Mouse (Mus musculus): ENCODE results near the gene Rgsl1.
"Not testable (repeated sequence)": the region's sequence is repeated elsewhere in the genome, so short reads cannot be mapped to it uniquely, and the experiment has no call there.

Gene Rgsl1

DNA sequence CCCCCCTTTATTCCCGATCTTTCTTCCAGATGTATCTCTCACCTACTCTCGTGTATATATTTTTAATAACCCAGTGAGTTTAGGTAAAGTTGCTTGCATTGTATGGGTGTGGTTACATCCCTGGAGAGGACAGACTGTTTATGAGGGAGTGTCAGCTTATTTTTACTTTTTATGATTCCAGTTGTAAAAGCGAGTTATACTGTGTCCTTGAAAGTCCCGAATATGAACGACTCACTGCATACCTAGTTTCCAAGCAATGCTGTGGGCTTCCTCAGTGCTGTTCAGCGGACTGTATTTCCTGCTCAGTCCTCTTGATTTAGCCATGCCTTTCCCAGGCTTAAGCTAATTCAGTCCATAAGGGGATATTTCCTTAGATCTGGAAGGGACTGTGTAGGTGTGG, 68.8 kb downstream of the Rgsl1 start:
- DNase-seq, result no peak

DNA sequence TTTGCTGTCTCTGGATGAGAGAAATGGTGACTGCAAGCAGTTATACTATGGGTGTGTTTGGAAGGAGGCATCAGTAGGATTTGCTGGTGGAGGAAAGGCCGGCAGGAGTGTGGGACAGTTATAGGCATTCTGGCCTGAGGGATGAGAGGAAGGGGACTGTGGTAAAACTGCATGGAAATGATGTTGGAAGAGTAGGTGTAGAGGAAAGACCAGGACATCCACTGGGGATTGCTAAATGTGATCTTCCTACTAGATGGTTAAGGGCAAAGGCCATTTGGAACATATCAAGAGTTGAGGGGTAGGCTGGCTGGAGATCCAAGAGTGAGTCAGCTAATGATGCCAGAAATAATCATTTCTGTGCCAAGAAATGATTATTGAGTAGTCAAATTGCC, 73.2 kb downstream of the Rgsl1 start:
- no peak for DNase-seq

DNA sequence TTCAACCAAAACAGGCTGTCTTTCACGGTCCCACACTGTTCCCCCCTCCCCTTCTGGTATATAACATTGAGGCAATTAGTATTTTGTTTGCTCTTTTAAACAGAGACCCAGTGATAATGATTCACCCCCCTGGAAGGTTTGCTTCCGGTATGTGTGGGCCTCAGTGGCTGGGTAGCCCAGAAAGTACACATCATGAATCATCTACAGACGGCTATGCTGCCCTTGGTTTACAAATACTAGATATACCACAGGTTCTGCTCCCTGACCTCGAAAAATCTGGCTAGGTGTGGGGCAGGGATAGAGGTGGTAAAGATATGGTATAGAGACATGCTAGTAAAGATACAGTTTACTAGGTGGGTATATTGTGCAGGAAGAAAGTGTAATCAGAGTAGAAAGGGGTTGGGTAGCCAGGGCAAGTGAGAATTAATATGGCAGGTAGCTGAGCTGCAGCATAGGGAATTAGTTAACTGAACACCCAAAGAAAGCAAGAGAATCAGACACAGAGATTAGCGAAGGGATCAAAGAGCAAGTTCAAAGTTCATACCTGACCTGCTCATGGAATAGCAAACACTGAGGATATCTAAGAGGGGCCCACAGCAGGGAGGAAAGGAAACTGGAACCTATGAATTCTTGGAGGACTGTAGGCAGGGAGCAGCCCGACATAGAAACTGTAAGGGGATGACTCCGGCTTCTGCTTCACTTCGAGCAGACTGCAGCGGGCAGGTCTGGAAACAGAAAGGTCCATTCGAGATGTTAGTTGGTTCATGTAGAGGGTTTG, 73.8 kb downstream of the Rgsl1 start:
- no peak for DNase-seq

DNA sequence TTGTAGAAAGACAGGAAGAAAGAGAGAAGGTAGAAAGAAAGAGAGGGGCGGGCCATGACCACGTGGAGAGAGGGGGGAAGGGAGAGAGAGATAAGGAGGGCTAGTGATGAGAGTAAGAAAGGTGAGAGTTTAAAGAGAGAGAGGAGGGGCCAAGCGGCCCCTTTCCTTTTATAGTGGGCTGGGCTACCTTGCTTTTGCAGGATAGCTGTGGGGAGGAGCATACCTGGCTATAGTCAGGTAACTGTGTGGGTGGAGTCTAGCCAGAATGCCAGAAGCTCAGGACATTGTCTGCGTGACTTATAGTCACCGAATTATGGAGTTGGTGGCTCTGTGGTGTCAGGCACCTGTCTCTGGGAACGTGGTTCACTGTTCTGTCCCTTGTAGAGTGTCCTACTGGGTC, 74.4 kb downstream of the Rgsl1 start:
- not testable (repeated sequence) for DNase-seq

DNA sequence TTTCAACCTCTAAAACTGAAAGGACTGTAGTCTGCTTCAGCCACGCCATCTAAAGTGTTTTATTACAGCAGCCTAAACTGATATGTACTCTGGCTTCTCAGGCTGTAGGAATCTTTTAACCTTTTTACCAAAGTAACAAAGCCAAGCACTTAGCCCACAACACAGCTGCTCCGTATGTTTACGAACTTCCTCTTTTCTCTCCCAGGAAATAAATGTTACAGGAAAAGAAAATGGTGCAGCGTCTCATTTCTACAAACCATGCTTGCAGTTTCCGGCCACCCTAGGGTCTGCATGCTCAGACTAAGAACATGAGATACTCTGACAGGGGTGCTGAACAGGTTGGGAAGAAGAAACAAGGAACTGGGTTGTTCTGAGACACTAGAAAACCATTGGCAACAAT, 75.5 kb downstream of the Rgsl1 start:
- DNase-seq, result no peak

DNA sequence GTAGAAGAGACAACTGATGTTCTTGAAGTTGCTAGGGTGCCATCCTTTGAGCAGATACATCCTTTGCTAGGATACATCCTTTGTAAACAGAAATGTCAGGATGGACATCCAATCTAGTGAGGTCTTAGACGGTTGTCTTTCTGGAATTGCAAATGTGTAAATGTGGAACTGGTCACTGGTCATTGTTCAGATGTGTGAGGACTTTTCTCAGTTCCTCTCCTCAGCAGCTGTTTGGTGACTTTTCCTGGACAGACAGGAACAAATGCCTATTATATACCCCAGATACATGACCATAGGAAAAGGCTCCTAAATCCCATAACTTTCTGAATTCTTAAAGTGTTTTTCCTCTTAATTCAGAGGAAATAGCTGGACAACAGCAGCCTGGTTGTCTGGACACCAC, 76.7 kb downstream of the Rgsl1 start:
- no peak for DNase-seq

DNA sequence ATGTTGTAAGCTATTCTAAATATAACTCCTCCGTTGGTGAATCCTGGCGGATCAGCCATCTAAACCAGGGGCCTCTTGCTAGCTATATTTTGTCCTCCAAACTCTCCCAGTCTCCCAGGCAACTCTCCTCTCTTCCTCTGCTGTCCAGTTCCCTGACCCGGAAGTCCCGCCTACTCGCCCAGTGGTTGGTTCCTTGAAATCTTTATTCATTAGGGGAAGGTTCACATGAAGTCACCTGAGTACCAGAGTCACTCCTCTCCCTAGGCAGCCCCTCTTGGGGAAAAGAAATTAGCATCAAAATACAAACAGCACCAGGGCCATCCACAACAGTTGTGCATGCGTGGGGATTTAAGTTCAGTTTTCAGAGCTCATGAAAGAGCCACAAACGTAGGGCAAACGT, 77.6 kb downstream of the Rgsl1 start:
- DNase-seq, result no peak

DNA sequence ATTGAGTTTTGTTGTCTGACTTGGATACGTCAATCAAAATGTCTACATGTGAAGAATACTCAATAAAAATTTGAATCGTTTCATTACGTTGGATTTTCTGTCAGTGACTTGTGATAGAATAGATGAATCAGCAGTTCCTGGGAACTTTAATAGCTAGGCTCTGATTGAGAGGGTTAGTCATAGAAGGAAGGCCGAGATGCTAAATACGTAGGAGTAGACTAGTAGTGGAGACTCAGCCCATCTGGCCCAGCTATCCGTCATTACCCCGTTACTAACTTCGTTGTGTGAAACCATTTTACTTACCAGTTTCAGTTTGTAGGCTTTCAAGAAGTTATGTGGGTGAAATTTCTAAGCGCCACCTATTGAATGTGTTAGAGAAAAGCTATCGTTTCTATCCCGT, 79.8 kb downstream of the Rgsl1 start:
- no peak for DNase-seq

DNA sequence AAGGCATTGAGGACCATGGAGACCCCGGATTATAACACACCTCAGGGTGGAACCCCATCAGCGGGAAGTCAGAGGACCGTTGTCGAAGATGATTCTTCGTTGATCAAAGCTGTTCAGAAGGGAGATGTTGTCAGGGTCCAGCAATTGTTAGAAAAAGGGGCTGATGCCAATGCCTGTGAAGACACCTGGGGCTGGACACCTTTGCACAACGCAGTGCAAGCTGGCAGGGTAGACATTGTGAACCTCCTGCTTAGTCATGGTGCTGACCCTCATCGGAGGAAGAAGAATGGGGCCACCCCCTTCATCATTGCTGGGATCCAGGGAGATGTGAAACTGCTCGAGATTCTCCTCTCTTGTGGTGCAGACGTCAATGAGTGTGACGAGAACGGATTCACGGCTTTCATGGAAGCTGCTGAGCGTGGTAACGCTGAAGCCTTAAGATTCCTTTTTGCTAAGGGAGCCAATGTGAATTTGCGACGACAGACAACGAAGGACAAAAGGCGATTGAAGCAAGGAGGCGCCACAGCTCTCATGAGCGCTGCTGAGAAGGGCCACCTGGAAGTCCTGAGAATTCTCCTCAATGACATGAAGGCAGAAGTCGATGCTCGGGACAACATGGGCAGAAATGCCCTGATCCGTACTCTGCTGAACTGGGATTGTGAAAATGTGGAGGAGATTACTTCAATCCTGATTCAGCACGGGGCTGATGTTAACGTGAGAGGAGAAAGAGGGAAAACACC, 90.0 kb downstream of the Rgsl1 start:
- DNase-seq, result no peak

DNA sequence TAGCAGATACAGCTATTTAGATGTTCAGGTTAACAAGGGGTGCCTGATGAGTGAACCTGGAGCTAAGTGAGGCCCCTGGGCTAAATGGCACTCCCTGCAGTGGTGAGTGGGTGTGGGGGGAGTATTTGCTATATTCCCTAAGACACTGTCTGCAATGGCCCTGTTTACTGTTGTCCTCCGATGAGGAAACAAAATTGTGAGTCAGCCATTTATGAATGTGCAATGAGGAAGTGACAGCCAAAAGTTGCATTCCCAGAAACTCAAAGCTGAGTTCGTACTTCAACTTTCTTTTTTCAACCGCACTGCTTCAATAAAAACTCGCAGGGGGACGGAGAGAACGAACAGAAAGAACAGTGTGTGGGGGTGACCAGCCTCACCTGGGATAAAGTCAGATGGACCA, 91.4 kb downstream of the Rgsl1 start:
- DNase-seq, result no peak

DNA sequence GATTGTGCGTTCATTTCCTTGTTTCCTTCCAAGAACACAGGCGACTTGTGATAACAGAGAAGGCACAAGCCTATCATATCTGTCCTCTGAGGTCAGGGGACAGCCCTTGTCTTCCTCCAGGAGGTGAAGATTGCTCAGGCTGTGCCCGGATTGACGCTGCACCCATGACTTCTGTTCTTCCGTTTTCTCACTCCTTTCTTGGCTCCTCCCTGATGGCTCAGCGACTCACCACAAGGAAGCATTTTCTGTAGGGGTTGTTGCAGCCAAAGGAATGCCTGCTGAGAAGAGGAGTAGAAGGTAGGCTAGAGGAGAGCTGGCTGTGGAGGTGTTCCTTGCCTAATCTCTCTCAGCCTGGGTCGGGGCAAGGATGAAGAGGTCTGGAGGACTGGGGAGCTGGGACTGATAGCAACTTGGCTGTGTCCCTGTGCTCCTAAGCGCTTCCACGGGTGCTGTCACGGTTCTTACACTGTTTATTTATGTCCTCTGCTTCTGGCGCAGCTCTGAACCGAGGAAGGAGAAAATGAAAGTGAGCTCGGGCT, 92.1 kb downstream of the Rgsl1 start:
- peak in 1 of 2 experiments; percentile 14 for DNase-seq

DNA sequence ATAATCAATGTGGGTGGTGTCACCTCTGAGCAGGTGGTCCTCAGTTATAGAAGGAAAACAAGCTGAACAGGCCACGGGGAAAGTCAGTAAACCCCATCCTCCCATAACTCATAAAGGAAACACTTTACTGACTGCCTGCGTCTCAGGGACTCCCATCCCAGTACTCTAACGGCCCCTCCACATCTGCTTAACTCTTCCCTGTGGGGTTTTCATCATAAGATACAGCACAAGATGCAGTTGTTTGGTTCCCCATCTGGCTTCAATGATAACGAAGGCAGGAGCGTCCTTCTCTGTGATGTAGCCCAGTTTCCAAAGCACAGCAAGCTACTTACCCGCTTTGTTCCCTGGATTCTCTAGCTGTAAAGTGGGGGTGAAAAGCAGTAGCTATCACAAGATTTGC, 93.9 kb downstream of the Rgsl1 start:
- no peak for DNase-seq

DNA sequence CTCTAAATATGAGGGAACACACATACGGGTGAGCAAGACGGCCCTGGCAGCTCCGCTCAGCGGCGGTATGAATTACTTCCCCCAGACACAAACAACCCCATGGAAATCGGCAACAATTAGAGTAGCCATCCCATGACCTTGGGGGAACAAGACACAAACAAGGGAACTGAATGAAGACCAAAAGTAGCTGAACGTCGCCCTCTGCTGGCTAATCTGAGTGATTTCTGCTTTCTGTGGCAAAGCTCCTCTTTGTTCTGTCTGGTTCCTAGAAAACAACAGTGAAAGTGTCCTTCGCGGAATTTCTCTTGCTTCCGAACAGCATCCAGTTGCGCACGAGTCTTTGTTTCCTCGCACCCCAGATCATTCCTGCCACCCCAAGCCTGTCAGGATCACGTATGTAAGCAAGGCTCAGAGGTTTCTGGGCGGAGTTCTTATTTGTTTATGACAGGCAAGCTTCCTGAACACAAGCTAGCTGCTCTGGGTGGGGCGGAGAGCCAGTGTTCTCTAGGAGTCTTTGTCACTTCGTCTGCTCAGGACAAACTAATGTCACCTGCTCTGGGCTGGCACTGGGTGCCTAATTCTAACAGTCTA, 94.6 kb downstream of the Rgsl1 start, which contains the start of gene Rnasel:
Gene Rnasel, plus strand, starts transcription at position 216 of the 591 bp plus-strand sequence.
- peak; percentile 45 to 51 for DNase-seq

DNA sequence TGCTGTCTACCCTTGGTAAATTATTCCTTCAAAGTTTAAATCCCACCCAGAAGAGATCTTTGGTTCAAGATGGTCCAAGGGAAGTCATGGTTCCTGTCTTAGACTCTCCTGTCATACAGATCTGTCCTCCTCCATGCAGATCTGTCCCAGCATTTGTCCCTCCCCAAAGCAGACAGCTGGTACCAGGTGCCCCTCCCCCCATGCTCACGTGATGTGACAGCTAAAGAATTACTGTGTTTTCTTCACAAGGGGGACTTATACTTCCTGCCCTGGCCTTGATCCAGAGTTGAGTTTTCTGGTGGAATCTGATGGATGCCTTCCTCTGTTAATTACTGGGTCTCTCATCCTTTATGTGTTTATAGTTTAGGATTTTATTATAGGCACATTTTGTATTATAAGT, 95.4 kb downstream of the Rgsl1 start:
- peak in 1 of 2 experiments; percentile 36 for DNase-seq

DNA sequence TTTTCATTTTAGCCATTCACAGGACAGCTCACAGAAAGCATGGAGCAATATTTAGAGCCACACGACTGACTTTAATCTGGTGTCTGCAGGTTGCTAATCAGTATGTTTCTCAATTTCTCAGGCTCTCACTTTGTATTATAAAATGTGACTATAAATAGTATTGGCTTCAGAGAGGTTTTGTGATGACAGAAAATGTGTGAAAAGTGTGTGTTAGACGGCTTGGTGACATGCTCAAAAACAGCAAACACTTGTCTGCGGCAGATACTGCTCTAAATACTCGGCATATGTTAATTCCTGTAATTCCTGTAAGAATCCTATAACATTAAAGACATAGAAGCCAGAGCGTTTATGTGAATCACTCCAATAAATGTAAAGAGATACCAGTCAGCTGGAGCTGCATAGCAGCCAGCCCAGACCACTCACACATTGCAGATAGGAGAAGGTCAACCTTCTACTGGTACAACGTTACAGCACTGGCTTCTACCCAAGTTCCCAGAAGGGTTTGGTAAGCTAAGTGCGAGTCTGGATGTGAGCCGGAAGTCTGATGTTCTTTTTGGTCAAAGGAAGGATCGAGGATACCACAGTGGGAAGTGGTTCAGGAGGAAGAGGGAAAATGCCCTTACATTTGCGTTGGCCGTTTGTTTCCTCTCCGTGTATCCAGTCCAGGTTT, 95.9 kb downstream of the Rgsl1 start:
- no peak for DNase-seq

DNA sequence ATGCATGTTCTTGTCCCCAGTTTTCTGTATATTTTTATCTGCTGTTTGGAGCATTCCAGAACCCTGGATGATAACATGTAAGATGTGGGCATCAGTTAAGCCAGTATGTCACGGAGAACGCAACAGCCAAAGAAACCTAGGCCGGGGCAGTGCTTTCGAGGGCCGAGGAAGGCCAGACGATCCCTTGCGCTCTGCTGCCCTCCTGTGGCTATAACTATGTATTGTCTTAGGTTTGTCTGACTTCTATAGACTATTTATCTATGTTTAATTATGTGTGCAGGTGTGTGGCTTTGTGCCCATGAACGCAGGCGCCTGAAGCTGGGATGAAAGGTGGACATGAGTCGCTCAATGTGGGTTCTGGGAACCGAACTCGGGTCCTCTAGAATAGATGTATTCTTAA, 97.2 kb downstream of the Rgsl1 start:
- DNase-seq, result peak; percentile 47 to 73

DNA sequence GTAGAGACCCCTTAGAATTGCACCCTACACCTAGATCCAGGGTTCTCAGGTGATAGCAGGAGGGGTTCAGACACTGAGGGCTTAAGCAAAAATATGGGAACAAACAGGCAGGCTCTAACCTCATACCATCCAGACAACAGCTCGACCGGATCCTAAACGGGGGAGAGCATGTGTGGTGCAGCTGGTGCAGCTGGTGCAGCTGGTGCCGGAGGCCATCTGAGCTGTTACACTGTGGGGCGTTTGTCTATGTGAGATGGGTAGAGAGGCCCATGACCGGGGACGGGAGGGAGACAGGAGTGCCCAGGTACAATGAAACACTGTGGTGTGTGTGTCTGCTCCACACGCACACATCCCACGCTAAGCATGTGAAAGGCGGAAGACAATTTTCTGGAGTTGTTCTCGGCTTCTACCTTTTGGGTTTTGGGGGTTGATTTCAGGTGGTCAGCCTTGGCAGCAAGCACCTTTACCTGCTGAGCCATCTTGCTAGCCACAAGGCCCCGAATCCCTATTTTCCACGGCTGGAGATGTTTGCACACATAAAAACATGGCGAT, 97.7 kb downstream of the Rgsl1 start:
- DNase-seq, result no peak

DNA sequence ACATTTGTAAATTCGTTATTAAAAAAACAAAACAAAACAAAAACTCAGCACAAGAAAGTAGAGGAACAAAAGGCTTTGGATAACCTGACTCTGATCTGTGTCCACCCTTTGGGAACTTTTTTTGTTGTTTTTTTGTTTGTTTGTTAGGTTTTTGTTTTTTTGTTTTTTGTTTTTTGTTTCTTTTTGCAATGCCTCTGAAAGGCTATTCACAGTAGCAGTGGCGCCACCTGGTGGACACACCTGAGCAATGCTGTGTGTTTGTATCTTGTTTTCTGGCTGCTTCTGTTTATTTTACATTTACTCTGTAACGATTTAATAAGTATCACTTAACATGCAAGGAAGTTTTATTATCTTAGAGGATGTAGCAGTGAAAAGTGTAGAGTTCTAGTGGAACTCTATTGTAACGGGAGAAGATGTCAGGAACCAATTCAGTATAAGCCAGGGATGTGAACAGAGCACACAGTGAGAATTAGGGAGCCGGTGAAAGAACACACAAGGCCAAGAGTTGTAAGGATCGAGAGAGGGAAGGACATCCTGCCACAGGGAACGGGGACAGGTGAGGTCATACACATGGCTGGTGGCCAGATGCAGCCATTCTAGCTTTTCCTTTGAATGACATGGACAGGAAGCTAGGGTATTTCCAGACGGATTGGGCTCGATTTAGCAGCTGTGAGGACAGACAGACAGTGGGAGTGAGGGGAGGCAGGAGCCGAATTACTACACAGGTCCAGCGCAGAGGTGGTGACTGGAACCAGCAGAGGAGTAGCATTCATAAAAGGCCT, 101.4 kb downstream of the Rgsl1 start:
- peak; percentile 37 to 78 for DNase-seq

DNA sequence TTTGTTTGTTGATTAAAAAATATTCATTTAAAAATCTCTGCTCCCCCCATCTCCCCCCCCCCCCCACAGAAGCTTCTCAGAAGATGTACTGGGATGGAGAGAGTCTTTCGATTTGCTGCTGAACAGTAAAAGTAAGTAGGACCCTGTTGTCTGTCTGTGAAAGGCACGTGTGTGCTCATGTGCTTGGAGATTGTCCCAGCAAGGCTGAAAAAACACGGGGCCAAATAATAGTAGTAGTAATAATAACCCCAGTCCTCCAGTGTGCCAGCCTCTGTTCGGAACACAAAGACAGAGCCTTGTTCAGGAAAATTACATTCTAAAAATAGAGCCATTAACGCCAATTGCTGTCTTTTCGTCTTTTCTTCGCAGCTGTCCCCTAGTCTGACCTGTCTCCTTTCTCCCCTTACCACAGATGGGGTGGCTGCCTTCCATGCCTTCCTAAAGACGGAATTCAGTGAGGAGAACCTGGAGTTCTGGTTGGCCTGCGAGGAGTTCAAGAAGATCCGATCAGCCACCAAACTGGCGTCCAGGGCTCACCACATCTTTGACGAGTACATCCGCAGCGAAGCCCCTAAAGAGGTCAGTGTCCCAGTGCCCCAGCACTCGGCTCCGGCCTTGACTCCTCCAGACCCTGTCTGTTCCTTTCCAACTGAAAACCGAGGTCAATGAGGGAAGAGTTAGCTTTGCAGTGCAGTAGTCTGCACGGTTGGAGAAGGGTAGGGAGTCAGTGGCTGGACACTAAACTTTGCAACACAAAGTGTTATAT, 102.2 kb downstream of the Rgsl1 start:
- DNase-seq, result no peak

DNA sequence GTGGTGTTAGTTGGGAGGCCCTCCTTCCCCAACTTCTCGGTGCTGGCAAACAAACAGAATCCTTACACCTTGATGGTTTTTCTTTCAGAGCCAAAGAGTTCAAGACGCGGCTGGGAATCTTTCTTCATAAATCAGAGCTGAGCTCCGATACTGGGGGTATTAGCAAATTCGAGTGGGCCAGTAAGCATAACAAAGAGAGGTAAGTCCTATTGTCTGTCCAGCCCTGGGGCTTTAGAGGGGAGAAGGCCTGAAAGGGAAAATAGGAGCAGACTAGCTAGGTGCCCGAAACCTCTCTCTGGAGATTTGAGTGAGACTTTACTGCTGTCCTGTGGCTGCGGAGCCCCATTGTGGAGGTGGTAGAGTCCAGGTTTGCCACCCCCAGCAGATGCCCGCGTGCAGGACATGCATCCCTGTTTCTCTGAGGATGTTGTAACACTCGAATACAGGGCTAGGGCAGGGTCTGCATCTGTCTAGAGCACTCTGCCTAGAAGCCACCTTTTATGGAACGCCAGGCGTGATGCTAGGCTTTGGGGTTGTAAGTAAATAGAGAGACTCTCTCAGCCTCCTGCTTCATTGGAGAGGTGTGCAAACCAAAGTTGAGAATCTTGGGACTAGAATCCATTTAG, 103.1 kb downstream of the Rgsl1 start:
- no peak for DNase-seq

DNA sequence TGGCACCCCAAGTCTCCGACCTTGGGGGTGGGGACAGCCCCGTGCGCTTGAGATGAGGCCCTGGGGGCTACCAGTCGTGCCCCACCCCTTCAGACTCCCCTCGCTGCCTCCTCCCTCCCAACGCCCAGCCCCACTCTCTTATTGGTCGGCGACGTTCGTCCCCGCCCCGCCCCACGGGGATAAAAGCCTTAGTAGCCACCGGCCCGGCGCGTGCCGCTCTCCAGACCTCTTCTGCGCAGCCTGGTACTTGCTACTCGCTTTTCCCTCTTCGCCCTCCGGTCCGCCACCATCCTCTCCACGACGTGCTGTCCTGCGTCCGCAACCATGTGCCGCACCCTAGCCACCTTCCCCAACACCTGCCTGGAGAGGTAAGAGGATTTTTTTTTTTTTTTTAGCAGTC, 103.8 kb downstream of the Rgsl1 start, which contains the start of gene Rgs16:
Gene Rgs16, plus strand, starts transcription at position 205 of the 400 bp plus-strand sequence.
- DNase-seq, result peak; percentile 57 to 61
